Mouse (Mus musculus) testis, adult 2 months (tissue): ENCODE measurements around the gene Olfr653.

Experiments used
- CTCF ChIP-seq: fragments of 200-500 bp; IDR thresholded peaks from 2 replicates; pipeline ENCODE4 v1.5.1; 2012; ENCODE audit warnings: low read depth, mild to moderate bottlenecking, inconsistent platforms, low read length, moderate library complexity; ENCODE audit not compliant: control insufficient read depth, insufficient read depth, insufficient replicate concordance
- POLR2A ChIP-seq: fragments of 200-500 bp; IDR thresholded peaks from 2 replicates; pipeline ENCODE4 v1.6.1; 2012; ENCODE audit warnings: low read depth, mild to moderate bottlenecking, inconsistent platforms, low read length, moderate library complexity; ENCODE audit not compliant: control insufficient read depth

DNA sequence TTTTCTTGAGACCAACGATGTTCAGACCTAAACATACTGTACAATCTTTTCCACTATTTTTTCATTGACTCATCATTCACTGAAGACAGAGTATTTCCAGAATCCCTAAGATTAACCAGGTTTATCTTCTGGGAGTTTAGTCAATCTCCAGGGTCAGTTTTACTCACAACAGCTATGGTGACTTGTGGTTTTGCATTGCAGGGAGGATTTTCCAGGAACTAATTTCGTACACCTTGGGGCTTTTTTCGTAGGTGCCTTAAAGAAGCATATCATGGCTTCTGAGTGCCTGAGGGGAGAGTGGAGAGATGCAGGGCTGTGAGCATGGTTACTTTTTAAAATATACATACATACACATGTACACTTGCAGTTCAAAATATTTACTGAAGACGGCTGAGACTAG lies 9.6 kb downstream of the Olfr653 start, which contains the start of gene Olfr654:
- no peak for TF ChIP-seq POLR2A
- TF ChIP-seq CTCF: no peak
